Mouse (Mus musculus) kidney, postnatal 36 days (tissue): Measurements from ENCODE around the gene Matn4.

Experiments
- DNase-seq, 2 experiments: peaks; one replicate each; pipeline ENCODE4 v3.0.0; 2021 to 2022; ENCODE audit warnings: mixed read lengths in 2 of 2

Matn4 gene

GRCm38 (mm10) chr2:164414581-164414980 is 9.6 kb upstream of the Matn4 start:
- DNase-seq = no peak

GRCm38 (mm10) chr2:164414167-164414566 is 9.2 kb upstream of the Matn4 start:
- DNase-seq = no peak

GRCm38 (mm10) chr2:164407708-164408107 is 2.7 kb upstream of the Matn4 start:
- peak; percentile 66 to 88 for DNase-seq

GRCm38 (mm10) chr2:164405519-164405918 is 559 bp upstream of the Matn4 start:
- DNase-seq = no peak

GRCm38 (mm10) chr2:164404082-164404990 is 624 bp downstream of the Matn4 start:
- DNase-seq = peak; percentile 51 to 72

- no peak for DNase-seq
Measured at GRCm38 (mm10) chr2:164403396-164404081, 1.4 kb downstream of the Matn4 start.

GRCm38 (mm10) chr2:164402906-164403305 is 2.1 kb downstream of the Matn4 start, which contains the start of gene Rbpjl:
Rbpjl (plus strand) TSS chr2:164403141.
- DNase-seq = peak; percentile 81 to 93

- DNase-seq = no peak
Measured at GRCm38 (mm10) chr2:164396911-164397310, 8.0 kb downstream of the Matn4 start.

GRCm38 (mm10) chr2:164396076-164396475 is 8.9 kb downstream of the Matn4 start:
- no peak for DNase-seq

- no peak for DNase-seq
Measured at GRCm38 (mm10) chr2:164393126-164393525, 11.8 kb downstream of the Matn4 start.

GRCm38 (mm10) chr2:164389499-164389898 is 15.5 kb downstream of the Matn4 start:
- peak; percentile 78 to 92 for DNase-seq

GRCm38 (mm10) chr2:164389020-164389419 is 15.9 kb downstream of the Matn4 start, which contains the start of gene Slpi:
Slpi (minus strand) TSS chr2:164389095.
- DNase-seq = no peak

- DNase-seq = peak in 1 of 2 experiments; percentile 64
Measured at GRCm38 (mm10) chr2:164386953-164387352, 18.0 kb downstream of the Matn4 start.

GRCm38 (mm10) chr2:164385927-164386763 is 18.8 kb downstream of the Matn4 start:
- no peak for DNase-seq

- no peak for DNase-seq
Measured at GRCm38 (mm10) chr2:164383656-164384399, 21.1 kb downstream of the Matn4 start.

- DNase-seq = no peak
Measured at GRCm38 (mm10) chr2:164382971-164383370, 22.0 kb downstream of the Matn4 start.

- peak in 1 of 2 experiments; percentile 11 for DNase-seq
Measured at GRCm38 (mm10) chr2:164381726-164382125, 23.2 kb downstream of the Matn4 start.

- no peak for DNase-seq
Measured at GRCm38 (mm10) chr2:164377478-164378426, 27.2 kb downstream of the Matn4 start.

- DNase-seq = no peak
Measured at GRCm38 (mm10) chr2:164373187-164373586, 31.8 kb downstream of the Matn4 start.

GRCm38 (mm10) chr2:164372408-164373053 is 32.4 kb downstream of the Matn4 start:
- DNase-seq = no peak
